Comparison of ENCODE assay signal across 21 mouse cellular contexts in the genomic region with DNA sequence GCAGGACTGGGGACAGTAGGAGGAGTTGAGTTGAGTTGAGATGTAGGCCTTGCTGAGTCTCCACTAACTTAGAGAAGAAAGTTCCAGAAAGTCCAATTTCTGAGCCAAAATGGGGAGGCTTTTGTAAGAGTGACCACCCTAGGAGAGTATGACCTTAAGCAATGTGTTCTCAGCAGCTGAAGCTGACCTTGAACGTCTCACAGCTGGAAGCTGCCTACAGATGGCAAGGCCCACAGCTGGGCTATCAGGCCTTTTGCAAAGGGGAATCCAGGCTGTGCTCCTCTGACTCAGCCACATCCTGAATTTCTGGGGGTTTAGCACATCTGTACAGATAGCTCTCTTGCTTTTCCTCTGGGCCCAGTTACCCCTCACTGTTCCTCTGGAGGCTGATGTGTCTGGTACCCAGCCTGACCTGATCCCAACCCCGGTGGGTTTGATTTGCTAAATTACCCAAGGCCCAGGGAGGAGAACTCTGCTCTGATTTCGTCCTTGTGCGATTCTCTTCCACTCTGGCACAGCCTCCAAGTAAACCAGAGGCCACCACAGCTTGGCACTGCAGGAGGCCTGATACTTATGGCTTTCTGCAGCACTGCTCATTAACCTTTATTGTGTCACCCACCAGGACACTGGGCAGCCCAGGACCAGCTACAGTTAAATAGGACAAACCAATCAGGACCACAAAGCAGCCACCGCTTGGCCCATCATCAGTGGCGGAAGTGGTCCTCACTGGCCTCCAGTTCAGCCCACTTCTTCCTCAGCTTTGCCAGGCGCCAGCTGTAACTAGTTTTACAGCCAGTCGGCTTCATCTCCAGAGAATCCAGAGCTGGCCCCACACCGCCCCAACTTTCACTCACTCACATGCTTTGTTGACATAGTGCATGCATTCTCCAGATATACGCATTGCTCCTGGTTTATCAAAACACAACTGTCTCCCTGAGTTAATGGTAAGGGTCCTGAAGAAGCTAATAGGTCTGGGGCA.
DNase-seq lines count a peak whose midpoint lies in the region; ATAC-seq lines count a peak whose summit lies in the region.
"Had no signal": no experiment of that assay in that cellular context is flagged by ENCODE, and none has a peak within 500 bp of the region (broad histone marks: within the 10 kb centered on the region; RNA-seq: fewer than 3 reads in every experiment).

No protein-coding gene starts in this region.

- no peak overlapping the region for H3K9ac ChIP-seq in limb, embryonic 11.5 days (ENCODE audit: low read length)
- H3K9ac ChIP-seq: hindbrain, embryonic 15.5 days had no signal

- 58% methylated on average over 10 of the region's 10 CpGs for WGBS in limb, embryonic 11.5 days
- 61% methylated on average over 10 of the region's 10 CpGs for WGBS in limb, embryonic 10.5 days

- H3K9me3 ChIP-seq in limb, embryonic 11.5 days (ENCODE audit: control insufficient read depth, low read length) = no peaks in the 10 kb centered on the region
- no peaks in the 10 kb centered on the region for H3K9me3 ChIP-seq in limb, embryonic 10.5 days (replicated peaks)
- H3K9me3 ChIP-seq: forebrain, embryonic 10.5 days; heart, embryonic 10.5 days; hindbrain, embryonic 15.5 days had no signal

- ATAC-seq in limb, embryonic 11.5 days (ENCODE audit: insufficient number of reproducible peaks, low FRiP score, low TSS enrichment, low read depth) = no peak
- ATAC-seq: forebrain, embryonic 16.5 days had no signal

- H3K4me3 ChIP-seq in limb, embryonic 11.5 days (ENCODE audit: low read depth, low read length) = no peak overlapping the region
- H3K4me3 ChIP-seq in limb, embryonic 10.5 days = no peak overlapping the region
- H3K4me3 ChIP-seq: forebrain, embryonic 10.5 days; heart, embryonic 10.5 days; hindbrain, embryonic 15.5 days had no signal

- no peak overlapping the region for H3K27ac ChIP-seq in limb, embryonic 11.5 days (replicated peaks; ENCODE audit: low read depth, low read length)
- no peak overlapping the region for H3K27ac ChIP-seq in limb, embryonic 10.5 days
- H3K27ac ChIP-seq: forebrain, embryonic 10.5 days; heart, embryonic 10.5 days; hindbrain, embryonic 15.5 days; kidney, postnatal 0 days had no signal

- no peaks in the 10 kb centered on the region for H3K27me3 ChIP-seq in limb, embryonic 11.5 days (ENCODE audit: control insufficient read depth, insufficient read depth, low read length)
- peaks cover 92% of the 10 kb centered on the region for H3K27me3 ChIP-seq in limb, embryonic 10.5 days (ENCODE audit: low read depth, poor library complexity, severe bottlenecking)
- H3K27me3 ChIP-seq: hindbrain, embryonic 15.5 days had no signal

- H3K4me2 ChIP-seq in limb, embryonic 11.5 days (ENCODE audit: low read depth, severe bottlenecking) = no peak overlapping the region
- H3K4me2 ChIP-seq: hindbrain, embryonic 15.5 days had no signal

- H3K36me3 ChIP-seq in limb, embryonic 11.5 days (ENCODE audit: control insufficient read depth, insufficient read depth, low read length) = no peaks in the 10 kb centered on the region
- no peaks in the 10 kb centered on the region for H3K36me3 ChIP-seq in limb, embryonic 10.5 days
- H3K36me3 ChIP-seq: forebrain, embryonic 10.5 days; heart, embryonic 10.5 days; hindbrain, embryonic 15.5 days had no signal

- peak; percentile 23 for DNase-seq in limb, embryonic 11.5 days (ENCODE audit: low spot score)
- DNase-seq in limb, embryonic 10.5 days (ENCODE audit: low spot score) = no peak
- DNase-seq in testis, postnatal 14 days (ENCODE audit: low spot score) = peak; percentile 10
- DNase-seq in testis, postnatal 10 days (ENCODE audit: low spot score) = no peak
- peak; percentile 14 for DNase-seq in lung, postnatal 36 days
- no peak for DNase-seq in frontal cortex, adult 2 months (ENCODE audit: extremely low spot score in 1 of 2, low spot score in 1 of 2)
- no peak for DNase-seq in Muller cell, postnatal 12 days (ENCODE audit: inconsistent ontology term)
- DNase-seq: adrenal gland, adult 2 months; B cell, adult 2 months; cerebellum, adult 11-12 months; cerebellum, postnatal 10 days; gastrocnemius, postnatal 36 days; kidney, adult 2 months; left cerebral cortex, postnatal 4 days; midbrain, embryonic 14.5 days; thymus, postnatal 36 days had no signal

- H3K4me1 ChIP-seq in limb, embryonic 11.5 days (ENCODE audit: control insufficient read depth, insufficient read depth, low read length) = no peaks in the 10 kb centered on the region
- peaks cover 11% of the 10 kb centered on the region for H3K4me1 ChIP-seq in limb, embryonic 10.5 days
- H3K4me1 ChIP-seq: heart, embryonic 10.5 days; hindbrain, embryonic 15.5 days had no signal

Comparison
In these comparisons a context has a peak if more than half of its experiments do, and no peak if none do; other contexts are left out.
1. DNase-seq: peak in limb, embryonic 11.5 days (single experiment), testis, postnatal 14 days (single experiment) and lung, postnatal 36 days (single experiment); none in limb, embryonic 10.5 days (single experiment), testis, postnatal 10 days (single experiment), frontal cortex, adult 2 months (0 of 2) and Muller cell, postnatal 12 days (single experiment).